Mouse (Mus musculus): ENCODE data around the gene B3gnt9.

GRCm38 (mm10) chr8:105270101-105270915, 15.4 kb upstream of the B3gnt9 start:
- TF ChIP-seq JUN (IDR thresholded peaks at IDR 0.05; ENCODE audit: insufficient read depth, low read depth, low read length): no peak
- TF ChIP-seq POLR2A (IDR thresholded peaks at IDR 0.05; ENCODE audit: low read depth, low read length): no peak
- no peak for TF ChIP-seq MAX (IDR thresholded peaks at IDR 0.05; ENCODE audit: low read length)
- no peak for TF ChIP-seq USF1 (IDR thresholded peaks at IDR 0.05; ENCODE audit: low read depth, low read length)
- no peak for TF ChIP-seq ZC3H11A (IDR thresholded peaks at IDR 0.05; ENCODE audit: low read depth, low read length)
- no peak for TF ChIP-seq MYC (IDR thresholded peaks at IDR 0.05; ENCODE audit: low read depth, low read length)
